Mouse (Mus musculus): ENCODE data around the gene Ermp1.

Gene Ermp1

GRCm38 (mm10) chr19:29660835-29661764, 12.9 kb upstream of the Ermp1 start:
- no peak for DNase-seq

- DNase-seq = no peak
Measured at GRCm38 (mm10) chr19:29659705-29660104, 11.5 kb upstream of the Ermp1 start.

- no peak for DNase-seq
Measured at GRCm38 (mm10) chr19:29658836-29659235, 10.6 kb upstream of the Ermp1 start.

- DNase-seq = no peak
Measured at GRCm38 (mm10) chr19:29657558-29657957, 9.3 kb upstream of the Ermp1 start.

- DNase-seq = no peak
Measured at GRCm38 (mm10) chr19:29657033-29657432, 8.8 kb upstream of the Ermp1 start.

GRCm38 (mm10) chr19:29656620-29657019, 8.4 kb upstream of the Ermp1 start:
- no peak for DNase-seq

GRCm38 (mm10) chr19:29656029-29656428, 7.8 kb upstream of the Ermp1 start:
- no peak for DNase-seq

GRCm38 (mm10) chr19:29655148-29655547, 6.9 kb upstream of the Ermp1 start:
- no peak for DNase-seq

GRCm38 (mm10) chr19:29653768-29654265, 5.6 kb upstream of the Ermp1 start:
- no peak for DNase-seq

- DNase-seq = peak; percentile 77
Measured at GRCm38 (mm10) chr19:29649683-29650082, 1.5 kb upstream of the Ermp1 start.

- no peak for DNase-seq
Measured at GRCm38 (mm10) chr19:29648550-29648914, 317 bp upstream of the Ermp1 start.

- peak; percentile 36 for DNase-seq
Measured at GRCm38 (mm10) chr19:29644747-29645146, 3.5 kb downstream of the Ermp1 start.

- no peak for DNase-seq
Measured at GRCm38 (mm10) chr19:29643194-29643922, 4.9 kb downstream of the Ermp1 start.

GRCm38 (mm10) chr19:29642211-29642610, 6.0 kb downstream of the Ermp1 start:
- DNase-seq = no peak

GRCm38 (mm10) chr19:29641510-29641909, 6.7 kb downstream of the Ermp1 start:
- no peak for DNase-seq

GRCm38 (mm10) chr19:29641055-29641454, 7.2 kb downstream of the Ermp1 start:
- peak; percentile 35 for DNase-seq

- no peak for DNase-seq
Measured at GRCm38 (mm10) chr19:29612102-29612501, 36.1 kb downstream of the Ermp1 start.

- DNase-seq = peak; percentile 53
Measured at GRCm38 (mm10) chr19:29610907-29611306, 37.3 kb downstream of the Ermp1 start.

- DNase-seq = no peak
Measured at GRCm38 (mm10) chr19:29608212-29608611, 40.0 kb downstream of the Ermp1 start.

GRCm38 (mm10) chr19:29607521-29607920, 40.7 kb downstream of the Ermp1 start:
- DNase-seq = no peak

- no peak for DNase-seq
Measured at GRCm38 (mm10) chr19:29604653-29605052, 43.6 kb downstream of the Ermp1 start.

GRCm38 (mm10) chr19:29603548-29604353, 44.5 kb downstream of the Ermp1 start:
- no peak for DNase-seq

GRCm38 (mm10) chr19:29598981-29599380, 49.2 kb downstream of the Ermp1 start:
- no peak for DNase-seq
